Mouse (Mus musculus) retina, postnatal 1 day (tissue): ENCODE data around the gene Ppp6r3.
"Not testable (repeated sequence)": the region's sequence is repeated elsewhere in the genome, so short reads cannot be mapped to it uniquely, and the experiment has no call there.

ENCODE experiments used
- DNase-seq: peaks from one replicate; pipeline ENCODE4 v3.0.0-alpha.2; 2012

Ppp6r3 gene

GRCm38 (mm10) chr19:3574593-3575094, 905 bp downstream of the Ppp6r3 start:
- DNase-seq, result no peak

- no peak for DNase-seq
Observed at GRCm38 (mm10) chr19:3564309-3564708, 11.2 kb downstream of the Ppp6r3 start.

DNA sequence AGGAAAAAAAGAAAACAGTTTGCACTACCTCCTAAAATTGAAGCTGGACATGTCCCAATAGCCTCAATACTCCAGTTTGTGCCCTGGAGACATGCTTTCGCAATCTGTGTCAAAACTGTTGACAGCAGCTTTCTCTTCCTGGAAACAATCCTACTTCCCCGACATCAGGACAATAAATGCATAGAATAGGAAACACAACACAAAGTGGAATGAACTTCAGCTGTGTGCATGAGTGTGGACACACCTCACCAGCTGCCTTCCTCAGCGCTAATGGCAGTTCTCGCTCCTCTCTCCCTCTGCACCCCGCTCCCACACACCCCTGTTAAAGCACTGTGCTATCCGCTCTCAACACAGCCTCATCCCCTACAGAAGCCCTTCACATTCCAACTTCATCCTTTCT, 12.8 kb downstream of the Ppp6r3 start:
- no peak for DNase-seq

DNA sequence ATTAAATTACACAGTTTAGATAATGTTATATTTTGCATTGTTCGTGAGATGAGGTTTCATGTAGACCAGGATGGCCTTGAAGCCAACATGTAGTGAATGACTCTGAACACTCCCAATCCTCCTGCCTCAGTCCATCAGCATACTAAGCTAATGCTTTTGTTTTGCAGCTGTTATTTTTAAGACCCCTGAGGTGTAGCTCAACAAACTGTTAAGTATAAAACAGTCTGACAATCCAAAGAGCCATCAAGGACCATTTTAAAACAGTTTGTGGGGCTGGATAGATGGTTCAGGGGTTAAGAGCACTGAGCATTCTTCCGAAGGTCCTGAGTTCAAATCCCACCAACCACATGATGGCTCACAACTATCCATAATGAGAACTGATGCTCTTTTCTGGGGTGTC, 13.3 kb downstream of the Ppp6r3 start:
- no peak for DNase-seq

- no peak for DNase-seq
Observed at GRCm38 (mm10) chr19:3556169-3556827, 19.3 kb downstream of the Ppp6r3 start.

- DNase-seq, result no peak
Observed at GRCm38 (mm10) chr19:3554785-3555184, 20.8 kb downstream of the Ppp6r3 start.

- no peak for DNase-seq
Observed at GRCm38 (mm10) chr19:3551573-3552159, 23.9 kb downstream of the Ppp6r3 start.

- DNase-seq, result no peak
Observed at GRCm38 (mm10) chr19:3550101-3550500, 25.4 kb downstream of the Ppp6r3 start.

- DNase-seq, result no peak
Observed at GRCm38 (mm10) chr19:3549263-3549662, 26.3 kb downstream of the Ppp6r3 start.

GRCm38 (mm10) chr19:3548311-3548710, 27.2 kb downstream of the Ppp6r3 start:
- no peak for DNase-seq

DNA sequence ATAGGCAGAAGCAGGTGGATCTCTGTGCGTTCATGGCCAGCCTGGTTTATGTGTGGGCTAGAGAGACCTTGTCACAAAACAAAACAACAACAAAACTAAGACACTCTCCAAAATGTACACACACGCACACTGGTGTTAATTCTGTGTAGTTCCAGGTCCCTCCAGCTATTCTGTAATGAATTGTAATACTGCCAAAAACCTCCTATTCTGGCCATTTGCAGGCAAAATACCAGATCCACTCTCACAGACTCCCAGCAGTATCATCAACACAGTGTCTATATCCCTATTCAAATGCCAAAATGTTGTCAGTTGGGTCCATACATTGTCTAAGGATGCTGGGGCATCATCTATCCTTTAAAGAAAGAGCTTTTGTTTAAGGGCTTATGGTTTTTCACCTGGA, 30.6 kb downstream of the Ppp6r3 start:
- DNase-seq, result no peak

GRCm38 (mm10) chr19:3542591-3542990, 33.0 kb downstream of the Ppp6r3 start:
- DNase-seq, result no peak

DNA sequence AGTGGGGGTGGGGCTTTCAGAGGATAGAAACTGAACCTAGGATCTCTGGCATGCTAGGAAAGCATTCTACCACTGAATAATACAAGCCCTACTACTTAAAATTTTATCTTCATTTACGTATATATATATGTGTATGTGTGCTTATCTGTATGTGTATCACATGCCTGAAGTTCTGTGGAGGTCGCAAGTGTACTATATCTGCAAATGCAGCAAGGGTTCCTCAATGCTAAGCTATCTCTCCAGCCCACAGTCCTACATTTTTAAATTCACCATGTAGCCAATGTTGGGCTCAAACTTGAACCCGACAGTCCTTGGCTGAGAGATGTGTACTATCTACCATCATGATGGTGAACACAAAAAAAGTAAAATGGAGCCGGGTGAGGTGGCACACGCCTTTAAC, 34.6 kb downstream of the Ppp6r3 start:
- no peak for DNase-seq

DNA sequence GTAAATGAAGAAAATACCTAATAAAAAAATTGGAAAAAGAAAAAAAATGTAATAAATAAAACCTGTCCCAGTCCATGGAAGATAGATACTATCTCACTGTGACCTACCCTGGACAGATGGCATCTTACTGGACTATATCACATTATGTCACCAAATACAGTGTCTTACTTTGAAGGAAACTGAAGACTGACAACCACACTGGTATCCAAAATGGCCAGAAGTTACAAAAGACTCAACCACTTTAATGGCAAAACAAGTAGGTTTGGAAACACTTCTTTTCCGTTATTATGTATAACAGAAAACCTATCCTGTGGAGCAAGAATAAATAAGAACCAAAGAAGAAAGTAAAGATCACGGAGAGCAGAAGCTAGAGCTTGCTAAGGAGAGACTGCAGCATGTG, 35.3 kb downstream of the Ppp6r3 start:
- DNase-seq, result no peak

- no peak for DNase-seq
Observed at GRCm38 (mm10) chr19:3539456-3539855, 36.1 kb downstream of the Ppp6r3 start.

- no peak for DNase-seq
Observed at GRCm38 (mm10) chr19:3537658-3538057, 37.9 kb downstream of the Ppp6r3 start.

GRCm38 (mm10) chr19:3534945-3535344, 40.6 kb downstream of the Ppp6r3 start:
- no peak for DNase-seq

- DNase-seq, result not testable (repeated sequence)
Observed at GRCm38 (mm10) chr19:3533266-3533966, 42.1 kb downstream of the Ppp6r3 start.

- no peak for DNase-seq
Observed at GRCm38 (mm10) chr19:3532717-3533260, 42.8 kb downstream of the Ppp6r3 start.

DNA sequence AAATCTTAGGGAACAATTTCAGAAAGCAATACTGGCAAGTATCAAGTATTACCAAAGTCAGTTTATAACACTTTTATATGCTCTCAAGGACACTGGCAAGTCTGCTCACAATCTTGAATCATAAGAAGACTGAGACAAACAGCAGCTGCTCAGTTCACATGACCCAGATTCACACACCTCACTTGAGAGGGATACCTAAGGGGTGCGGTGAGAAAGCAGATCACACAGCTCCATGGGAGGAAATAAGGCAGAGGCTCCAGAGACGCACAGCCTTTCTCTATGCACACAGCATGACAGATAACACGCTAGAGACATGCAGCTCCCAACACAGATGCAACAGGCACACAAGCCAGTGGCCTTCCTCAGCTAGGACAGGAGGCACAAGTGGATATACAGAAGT, 45.8 kb downstream of the Ppp6r3 start:
- peak; percentile 23 for DNase-seq

DNA sequence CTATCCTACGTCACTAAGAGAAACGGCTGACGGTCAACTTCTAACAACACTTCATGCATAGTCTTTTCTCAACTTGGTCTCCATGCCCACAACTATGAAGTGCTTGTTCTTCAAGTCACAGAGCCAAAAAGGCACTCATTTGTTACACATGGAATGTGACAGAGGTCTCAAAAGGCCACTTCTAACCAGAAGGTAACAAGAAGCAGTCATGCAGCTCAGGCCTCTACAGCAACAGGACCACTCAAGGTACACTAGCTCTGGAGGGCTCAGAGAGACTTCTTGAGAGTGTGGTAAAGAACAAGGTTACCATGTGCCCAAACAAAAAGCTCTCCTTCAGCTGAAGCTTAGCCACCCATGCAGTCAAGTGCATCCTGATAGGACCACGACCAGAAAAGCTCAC, 46.9 kb downstream of the Ppp6r3 start:
- peak; percentile 2 for DNase-seq

GRCm38 (mm10) chr19:3527531-3527930, 48.0 kb downstream of the Ppp6r3 start:
- no peak for DNase-seq

DNA sequence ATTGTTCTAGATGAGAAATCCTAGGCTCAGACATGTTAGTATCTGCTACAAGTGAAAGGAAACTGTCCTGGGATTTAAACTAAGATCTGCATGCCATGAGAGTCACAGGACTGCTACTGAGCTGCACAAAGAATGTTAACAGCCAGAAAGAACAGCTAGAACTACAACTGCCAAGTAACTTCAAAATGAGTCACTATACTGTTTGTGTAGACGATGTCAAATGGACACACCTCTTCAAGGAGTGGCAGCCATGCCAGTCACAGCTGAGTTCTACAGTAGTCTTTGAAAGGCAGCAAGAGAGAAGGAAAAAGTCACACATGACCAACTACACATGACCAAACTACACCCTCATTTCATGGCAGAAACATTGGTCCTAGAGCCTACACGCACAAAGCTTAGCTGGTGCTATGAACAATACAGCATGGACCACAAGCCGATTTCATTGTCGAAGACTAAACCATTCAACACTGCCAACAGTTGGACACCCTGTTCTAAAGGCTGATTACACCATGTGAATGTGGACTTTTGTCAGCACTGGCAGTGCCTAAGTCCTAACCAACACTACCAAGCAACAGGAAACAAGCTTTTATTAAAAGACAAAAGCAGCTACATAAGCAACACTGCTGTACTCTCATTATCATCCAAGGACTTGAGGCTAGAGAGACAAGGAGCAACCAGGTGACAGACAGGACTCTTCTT, 55.9 kb downstream of the Ppp6r3 start:
- DNase-seq, result no peak
